Mouse (Mus musculus) neural tube, embryonic 15.5 days (tissue): ENCODE data around the gene Fam229b. TPM values are rescaled to one million over a fixed set of nuclear protein-coding genes. Genes with fewer than 3 reads are reported as not detected.
A peak's percentile ranks its signal among the peaks of the same experiment; 100 is the strongest.

Experiments
- ATAC-seq: fragments of 200-750 bp; cut with Nextera tagmentation; 2 replicates; pipeline ENCODE4 v1.8.0; 2017; ENCODE audit warnings: mild to moderate bottlenecking, moderate TSS enrichment, moderate library complexity; ENCODE audit not compliant: low FRiP score
- H3K27ac ChIP-seq: fragments of 300-500 bp; sonication (generic); replicated peaks from 2 replicates; pipeline ENCODE4 v1.5.1; 2015; ENCODE audit warnings: mild to moderate bottlenecking, inconsistent platforms
- H3K27me3 ChIP-seq: fragments of 300-500 bp; sonication (generic); replicated peaks from 2 replicates; pipeline ENCODE4 v1.6.1; 2015; ENCODE audit warnings: inconsistent platforms
- H3K36me3 ChIP-seq: fragments of 300-500 bp; sonication (generic); 2 replicates; pipeline ENCODE4 v1.6.1; 2015; ENCODE audit warnings: inconsistent platforms
- H3K4me1 ChIP-seq: fragments of 300-500 bp; sonication (generic); 2 replicates; pipeline ENCODE4 v1.6.1; 2015; ENCODE audit warnings: inconsistent platforms
- H3K4me2 ChIP-seq: fragments of 300-500 bp; sonication (generic); 2 replicates; pipeline ENCODE4 v1.6.1; 2015; ENCODE audit warnings: inconsistent platforms, mild to moderate bottlenecking, moderate library complexity
- H3K4me3 ChIP-seq: fragments of 300-500 bp; sonication (generic); replicated peaks from 2 replicates; pipeline ENCODE4 v1.5.1; 2015; ENCODE audit warnings: mild to moderate bottlenecking, inconsistent platforms
- H3K9ac ChIP-seq: fragments of 300-500 bp; sonication (generic); replicated peaks from 2 replicates; pipeline ENCODE4 v1.6.1; 2015; ENCODE audit warnings: mild to moderate bottlenecking, inconsistent platforms
- H3K9me3 ChIP-seq: fragments of 300-500 bp; sonication (generic); replicated peaks from 2 replicates; pipeline ENCODE4 v1.6.1; 2016; ENCODE audit warnings: inconsistent platforms
- WGBS: fragments of 180-500 bp; shearing (Covaris S2); methylation state at CpG from one replicate; pipeline ENCODE4 v1.1.7; 2015; ENCODE audit warnings: mixed read lengths; 5-methylcytosine and 5-hydroxymethylcytosine counted together
- polyA plus RNA-seq: library from polyadenylated mRNA; unstranded; fragments of >200 nt; fragmentation: Nextera tagmentation; extraction: Ambion mirVana; gene quantifications from 2 replicates; pipeline ENCODE4 v1.2.1, GENCODE M21; 2015

The Fam229b gene
- polyA plus RNA-seq, 1 experiment from 2014 or later, result 36.8 TPM

DNA sequence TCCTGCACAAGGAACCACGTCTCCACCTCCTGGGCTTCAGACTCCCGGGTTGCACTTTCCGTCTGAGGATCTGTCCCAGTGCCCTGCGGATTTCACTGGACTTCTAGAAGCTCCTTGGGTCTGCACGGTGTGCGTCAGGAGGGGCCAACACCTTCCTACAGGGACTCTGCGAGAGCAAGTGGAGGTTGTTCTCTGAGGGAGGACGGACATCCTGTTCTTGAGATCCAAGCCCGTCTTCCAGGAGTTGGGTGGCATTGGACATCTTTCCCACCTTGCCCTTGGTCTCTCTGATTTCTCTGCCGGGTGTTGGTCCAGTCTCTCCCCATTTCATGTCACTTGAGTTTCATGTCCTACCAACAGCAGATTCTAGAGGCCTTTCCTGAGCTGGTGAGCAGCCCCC lies 30.0 kb upstream of the Fam229b start, which contains the start of gene Ccn6:
Ccn6 (minus strand) TSS at position 101 of the 400 bp plus-strand sequence.
- Histone ChIP-seq H3K27ac (peak within 1 kb of the TSS; percentile 91; the same call in 1 of the 2 replicates), H3K9me3 (no peaks in the 10 kb centered on the region), H3K4me1 (peaks cover 32% of the 10 kb centered on the region), H3K4me2 (no peak within 1 kb of the TSS), H3K4me3 (no peak within 1 kb of the TSS), H3K9ac (no peak within 1 kb of the TSS), H3K36me3 (no peaks in the 10 kb centered on the region), H3K27me3 (no peaks in the 10 kb centered on the region)
- 92% methylated on average over 10 of the region's 10 CpGs for WGBS
- no peak for ATAC-seq

DNA sequence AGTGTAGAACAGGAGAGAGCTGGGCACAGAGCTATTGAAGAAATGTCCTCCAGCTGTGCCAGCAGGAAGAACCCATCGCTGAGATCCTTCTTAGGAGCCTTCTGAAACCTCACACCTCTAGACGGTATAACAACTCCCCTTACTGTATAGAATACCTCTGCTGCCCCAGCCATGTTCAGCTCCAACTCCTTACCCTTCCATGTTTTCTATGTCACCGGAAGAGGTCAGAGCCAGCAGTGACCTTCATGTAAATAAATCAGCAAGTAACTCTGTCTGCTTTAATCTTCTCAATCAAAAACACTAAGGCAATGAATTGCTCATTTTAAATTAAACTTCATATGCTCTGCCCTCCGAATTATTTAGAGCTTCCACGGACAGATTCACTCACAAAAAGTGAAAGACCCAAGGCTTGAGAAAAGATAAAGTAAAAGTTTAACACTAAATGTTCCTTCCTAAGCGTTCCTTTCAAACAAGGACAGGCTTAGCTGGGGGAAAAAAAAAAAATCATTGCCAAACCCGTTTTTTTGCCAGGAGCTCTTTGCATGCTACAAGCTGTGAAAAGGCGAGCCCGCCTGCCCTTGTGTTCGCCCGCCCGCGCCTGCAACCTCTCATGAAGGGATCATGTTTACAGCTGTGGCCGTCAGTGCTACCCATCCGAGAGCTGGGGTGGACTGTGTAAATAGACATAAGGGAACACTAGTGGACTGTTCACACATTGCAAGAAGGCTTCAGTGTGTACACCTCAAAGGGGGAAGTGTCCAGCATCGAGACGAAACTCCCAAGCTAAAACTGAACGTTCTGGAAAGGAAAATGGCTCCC lies 29.2 kb upstream of the Fam229b start:
- 43% methylated on average over 18 of the region's 18 CpGs for WGBS
- ATAC-seq, result no peak
- Histone ChIP-seq H3K4me2 (no peak overlapping the region), H3K27me3 (no peaks in the 10 kb centered on the region), H3K9ac (no peak overlapping the region), H3K27ac (no peak overlapping the region), H3K9me3 (no peaks in the 10 kb centered on the region), H3K4me1 (peaks cover 32% of the 10 kb centered on the region), H3K4me3 (no peak overlapping the region), H3K36me3 (no peaks in the 10 kb centered on the region)

DNA sequence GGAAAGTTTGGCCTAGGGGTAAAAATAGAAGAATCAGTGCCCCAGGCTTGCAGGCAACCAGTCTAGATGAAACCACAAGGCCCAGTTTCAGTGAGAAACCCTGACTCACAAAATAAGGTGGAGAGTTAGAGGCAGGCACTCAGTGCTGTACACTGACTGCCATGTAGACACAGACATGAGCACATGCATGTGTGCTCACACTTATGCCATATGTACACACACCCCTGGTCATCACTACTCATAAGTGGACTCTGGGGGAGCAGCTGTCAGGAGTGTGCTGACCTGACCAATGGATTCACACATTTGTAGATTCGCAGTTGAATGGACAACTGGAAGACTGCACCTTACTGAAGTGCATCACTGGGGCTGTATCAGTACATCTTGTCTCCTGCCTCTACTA lies 27.7 kb upstream of the Fam229b start:
- Histone ChIP-seq H3K9me3 (no peaks in the 10 kb centered on the region), H3K27ac (no peak overlapping the region), H3K36me3 (no peaks in the 10 kb centered on the region), H3K4me3 (no peak overlapping the region), H3K4me2 (no peak overlapping the region), H3K4me1 (peaks cover 24% of the 10 kb centered on the region), H3K27me3 (no peaks in the 10 kb centered on the region), H3K9ac (no peak overlapping the region)
- 97% methylated on average over 1 of the region's 1 CpGs for WGBS
- no peak for ATAC-seq

DNA sequence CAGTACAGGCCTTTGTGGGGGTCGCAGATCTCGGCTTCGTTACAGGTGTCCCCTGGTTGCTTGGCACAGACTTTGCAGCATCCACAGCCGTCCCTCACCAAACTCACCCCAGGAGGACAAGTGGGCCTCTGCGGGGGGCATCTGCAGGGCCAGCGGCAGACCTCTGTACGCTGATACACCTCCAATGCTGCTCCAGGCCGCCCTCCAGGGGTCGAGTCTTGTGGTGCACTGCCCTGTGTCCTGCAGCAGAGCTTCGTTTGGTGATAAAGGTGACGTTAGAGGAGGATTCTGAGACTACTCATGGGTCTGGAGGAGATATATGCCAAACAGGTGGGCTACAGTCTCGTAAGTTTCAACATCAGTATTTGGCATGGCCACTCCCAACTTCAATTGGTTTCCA lies 24.6 kb upstream of the Fam229b start:
- H3K4me1 ChIP-seq, result peaks cover 8% of the 10 kb centered on the region; the same call in 1 of the 2 replicates
- no peak overlapping the region for H3K27ac ChIP-seq
- H3K9me3 ChIP-seq, result no peaks in the 10 kb centered on the region
- no peak overlapping the region for H3K9ac ChIP-seq
- no peak overlapping the region for H3K4me3 ChIP-seq
- no peak for ATAC-seq
- H3K4me2 ChIP-seq, result no peak overlapping the region
- 56% methylated on average over 12 of the region's 12 CpGs for WGBS
- no peaks in the 10 kb centered on the region for H3K27me3 ChIP-seq
- H3K36me3 ChIP-seq, result no peaks in the 10 kb centered on the region

DNA sequence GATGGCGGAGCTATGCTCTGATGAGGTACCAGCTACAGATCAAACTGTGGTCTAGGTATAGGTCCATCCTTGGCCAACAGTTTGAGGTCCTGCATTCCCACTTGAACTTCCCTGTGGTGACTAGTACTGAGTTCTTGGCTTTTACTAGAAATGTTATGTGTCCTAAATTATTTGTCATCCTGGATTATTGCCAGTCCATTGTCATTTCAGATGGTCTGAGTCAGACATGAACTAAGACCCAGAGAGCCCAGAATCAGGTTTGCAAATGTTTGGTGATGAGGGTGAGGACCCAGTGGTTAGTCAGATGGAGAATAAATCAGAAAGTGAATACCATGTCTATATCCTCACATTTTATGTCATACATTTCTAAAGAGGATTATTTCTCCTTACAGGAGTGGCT lies 23.6 kb upstream of the Fam229b start:
- WGBS, result 94% methylated on average over 1 of the region's 1 CpGs

DNA sequence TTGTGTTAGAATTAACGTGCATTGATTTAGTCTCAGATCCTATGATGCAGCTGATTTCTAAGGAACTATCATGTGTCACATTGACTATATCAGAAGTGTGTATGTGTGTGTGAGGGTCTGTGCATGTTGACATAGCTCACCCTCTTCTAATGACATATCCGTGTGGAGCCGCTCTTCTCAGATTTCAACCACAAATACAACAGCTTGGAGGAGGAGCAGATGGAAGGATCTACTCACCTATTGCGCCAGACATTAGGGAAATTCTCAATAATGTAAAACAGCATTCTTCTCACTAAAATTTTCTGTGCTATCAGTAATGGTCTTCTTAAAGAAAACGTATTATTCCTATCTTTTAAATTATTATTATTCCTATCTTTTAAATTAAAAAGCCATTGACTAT lies 23.0 kb upstream of the Fam229b start:
- Histone ChIP-seq H3K4me3 (no peak overlapping the region), H3K9ac (no peak overlapping the region), H3K4me2 (no peak overlapping the region), H3K4me1 (no peaks in the 10 kb centered on the region), H3K27me3 (no peaks in the 10 kb centered on the region), H3K36me3 (no peaks in the 10 kb centered on the region), H3K9me3 (no peaks in the 10 kb centered on the region), H3K27ac (no peak overlapping the region)
- 92% methylated on average over 5 of the region's 5 CpGs for WGBS
- ATAC-seq, result no peak

More for the DNA sequence above, 23.6 kb upstream of the Fam229b start:
- Histone ChIP-seq H3K4me3 (no peak overlapping the region), H3K36me3 (no peaks in the 10 kb centered on the region), H3K4me2 (no peak overlapping the region), H3K27ac (no peak overlapping the region), H3K9me3 (no peaks in the 10 kb centered on the region), H3K27me3 (no peaks in the 10 kb centered on the region), H3K9ac (no peak overlapping the region), H3K4me1 (no peaks in the 10 kb centered on the region)
- ATAC-seq, result no peak

DNA sequence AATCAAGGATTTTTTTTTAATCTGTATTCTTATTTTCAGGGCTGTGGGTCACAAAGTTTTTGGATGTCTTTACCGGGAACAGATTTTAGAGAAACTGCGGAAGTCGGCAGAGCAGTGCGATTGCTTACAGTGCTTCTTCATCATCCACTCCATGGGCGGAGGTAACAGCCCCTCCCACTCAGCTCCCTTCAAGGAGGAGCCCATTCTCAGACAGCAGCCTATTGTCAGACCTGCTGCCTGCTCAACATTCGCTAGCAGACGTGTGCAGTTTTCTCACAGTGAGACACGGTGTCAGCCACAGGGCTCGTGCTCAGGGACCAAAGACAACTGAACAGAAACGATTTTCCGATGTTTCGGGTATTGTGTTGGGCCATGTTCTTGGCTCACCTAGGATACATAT lies 8.5 kb upstream of the Fam229b start:
- H3K4me2 ChIP-seq, result no peak overlapping the region
- H3K27me3 ChIP-seq, result no peaks in the 10 kb centered on the region
- no peaks in the 10 kb centered on the region for H3K9me3 ChIP-seq
- no peaks in the 10 kb centered on the region for H3K4me1 ChIP-seq
- peaks cover 38% of the 10 kb centered on the region for H3K36me3 ChIP-seq
- H3K4me3 ChIP-seq, result no peak overlapping the region
- no peak for ATAC-seq
- no peak overlapping the region for H3K9ac ChIP-seq
- 60% methylated on average over 12 of the region's 12 CpGs for WGBS
- no peak overlapping the region for H3K27ac ChIP-seq

DNA sequence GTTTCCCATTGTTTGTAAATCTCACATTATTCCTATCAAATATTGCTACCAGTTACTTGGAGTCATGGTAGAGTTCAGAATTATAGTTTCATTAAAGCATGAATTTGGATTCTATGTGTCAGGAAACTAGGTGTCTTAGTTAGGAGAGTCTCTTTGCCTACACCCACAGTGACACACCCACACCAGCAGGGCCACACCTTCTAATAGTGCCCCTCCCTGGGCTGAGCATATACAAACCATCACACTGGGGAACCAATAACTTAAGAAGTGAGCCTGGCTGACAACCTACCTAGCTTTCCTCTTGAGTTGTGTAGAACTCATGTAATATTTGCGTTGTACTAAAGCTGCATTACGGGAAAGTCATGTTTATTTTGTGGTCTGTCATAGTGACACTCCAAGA lies 7.7 kb upstream of the Fam229b start:
- H3K9ac ChIP-seq, result no peak overlapping the region
- no peak overlapping the region for H3K27ac ChIP-seq
- H3K4me2 ChIP-seq, result no peak overlapping the region
- no peak overlapping the region for H3K4me3 ChIP-seq
- 93% methylated on average over 2 of the region's 2 CpGs for WGBS
- ATAC-seq, result no peak
- H3K36me3 ChIP-seq, result peaks cover 37% of the 10 kb centered on the region
- no peaks in the 10 kb centered on the region for H3K9me3 ChIP-seq
- no peaks in the 10 kb centered on the region for H3K27me3 ChIP-seq
- no peaks in the 10 kb centered on the region for H3K4me1 ChIP-seq

DNA sequence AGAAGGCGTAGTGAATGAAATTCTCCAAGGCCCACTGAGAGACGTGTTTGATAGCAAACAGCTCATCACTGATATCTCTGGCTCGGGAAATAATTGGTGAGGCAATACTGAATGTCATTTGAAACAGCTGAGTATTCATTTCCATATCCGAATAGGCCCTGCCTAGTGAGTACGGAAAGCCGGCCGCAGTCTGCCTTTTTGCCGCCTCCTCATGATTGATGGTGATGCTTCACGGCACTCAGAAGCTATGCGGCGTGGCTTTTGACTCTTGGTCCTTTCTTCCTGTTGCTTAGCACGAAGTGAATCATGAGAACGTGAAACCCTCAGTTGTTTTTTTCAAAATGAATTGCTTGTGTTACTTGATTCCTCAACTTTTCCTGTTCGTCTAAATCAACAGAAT lies 7.1 kb upstream of the Fam229b start:
- Histone ChIP-seq H3K9ac (no peak overlapping the region), H3K4me1 (0 out of 2 replicates have a peak, but pooled peaks cover 1% of the 10 kb centered on the region), H3K9me3 (no peaks in the 10 kb centered on the region), H3K27ac (no peak overlapping the region), H3K4me2 (no peak overlapping the region), H3K36me3 (peaks cover 33% of the 10 kb centered on the region), H3K27me3 (no peaks in the 10 kb centered on the region), H3K4me3 (no peak overlapping the region)
- 20% methylated on average over 14 of the region's 14 CpGs for WGBS
- ATAC-seq, result no peak

DNA sequence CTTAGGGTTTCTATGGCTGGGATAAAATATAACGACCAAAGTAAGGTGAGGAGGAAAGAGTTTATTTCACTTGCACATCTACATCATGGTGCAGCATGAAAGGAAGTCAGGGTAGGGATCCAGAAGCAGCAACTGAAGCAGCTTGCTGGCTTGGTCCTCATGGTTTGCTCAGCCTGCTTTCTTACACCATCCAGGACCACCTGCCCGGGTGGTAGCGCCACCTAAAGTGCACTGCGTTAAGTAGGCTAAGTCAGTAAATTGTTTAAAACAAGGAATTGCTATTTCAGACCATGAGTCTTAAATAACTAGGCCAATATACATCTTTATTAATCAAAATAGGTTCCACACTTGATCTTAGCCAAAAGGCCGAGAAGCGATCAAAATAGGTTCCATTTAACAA lies 5.0 kb upstream of the Fam229b start:
- no peak for ATAC-seq
- H3K4me3 ChIP-seq, result no peak overlapping the region
- peaks cover 13% of the 10 kb centered on the region for H3K4me1 ChIP-seq
- H3K36me3 ChIP-seq, result peaks cover 20% of the 10 kb centered on the region
- no peak overlapping the region for H3K4me2 ChIP-seq
- H3K27ac ChIP-seq, result no peak overlapping the region
- H3K27me3 ChIP-seq, result no peaks in the 10 kb centered on the region
- 92% methylated on average over 6 of the region's 6 CpGs for WGBS
- H3K9ac ChIP-seq, result no peak overlapping the region
- H3K9me3 ChIP-seq, result no peaks in the 10 kb centered on the region

DNA sequence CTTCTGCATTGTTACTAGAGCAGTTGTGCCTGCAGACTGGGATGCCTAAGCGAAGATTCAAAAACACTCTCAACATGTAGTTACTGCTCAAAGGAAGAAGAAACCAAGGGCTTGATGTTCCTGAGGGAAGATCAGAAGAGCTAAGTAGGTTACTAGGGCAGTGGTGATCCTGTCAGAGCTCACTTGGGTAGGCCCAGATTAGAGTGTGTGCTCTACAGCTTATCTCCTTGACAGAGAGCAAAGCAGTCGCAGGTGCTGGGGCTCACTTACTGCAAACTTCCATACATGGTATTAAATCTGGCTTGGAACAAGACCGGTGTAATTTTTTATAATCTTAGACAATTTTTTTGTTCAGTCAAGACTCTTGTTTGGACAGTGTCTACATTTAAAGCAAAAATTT lies 4.1 kb upstream of the Fam229b start:
- H3K9me3 ChIP-seq, result no peaks in the 10 kb centered on the region
- H3K4me1 ChIP-seq, result peaks cover 17% of the 10 kb centered on the region
- H3K36me3 ChIP-seq, result peaks cover 20% of the 10 kb centered on the region
- H3K4me3 ChIP-seq, result no peak overlapping the region
- no peak overlapping the region for H3K4me2 ChIP-seq
- no peak overlapping the region for H3K9ac ChIP-seq
- H3K27me3 ChIP-seq, result no peaks in the 10 kb centered on the region
- no peak for ATAC-seq
- no peak overlapping the region for H3K27ac ChIP-seq
- 97% methylated on average over 3 of the region's 3 CpGs for WGBS

DNA sequence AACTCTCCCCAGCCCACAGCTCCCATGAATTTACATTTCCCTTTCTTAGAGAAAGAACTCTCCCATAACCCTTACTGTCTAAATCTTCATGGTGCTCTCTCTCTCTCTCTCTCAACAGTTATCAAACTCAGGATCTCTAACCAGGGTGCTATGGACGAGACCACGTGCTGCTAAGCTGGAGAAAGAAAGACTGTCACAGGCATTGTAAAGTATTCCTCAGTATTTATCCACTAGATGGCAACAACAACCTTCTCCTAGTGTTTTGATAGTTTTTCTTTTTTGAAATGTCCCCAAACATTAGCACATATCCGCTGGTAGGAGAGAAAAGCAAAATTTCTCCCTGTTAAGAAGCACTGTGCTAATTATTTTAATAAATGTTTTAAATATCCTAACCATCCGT lies 12.3 kb downstream of the Fam229b start:
- H3K4me3 ChIP-seq, result no peak overlapping the region
- H3K27me3 ChIP-seq, result no peaks in the 10 kb centered on the region
- H3K4me1 ChIP-seq, result no peaks in the 10 kb centered on the region
- WGBS, result 30% methylated on average over 4 of the region's 4 CpGs
- H3K9me3 ChIP-seq, result no peaks in the 10 kb centered on the region
- peaks cover 5% of the 10 kb centered on the region; the same call in 1 of the 2 replicates for H3K36me3 ChIP-seq
- ATAC-seq, result peak; percentile 65; the same call in 1 of the 2 replicates
- H3K9ac ChIP-seq, result no peak overlapping the region
- H3K27ac ChIP-seq, result no peak overlapping the region
- H3K4me2 ChIP-seq, result no peak overlapping the region
